Mouse (Mus musculus) leukemia stem cell, adult 10-12 weeks (primary cell): Measurements from ENCODE around the gene Exosc3. TPM values are rescaled to one million over a fixed set of nuclear protein-coding genes. Genes with fewer than 3 reads are reported as not detected.

Experiments
- polyA plus RNA-seq: library from polyadenylated mRNA; stranded (reverse); fragments of >175 nt; gene quantifications from 2 replicates; pipeline ENCODE4 v1.2.3, GENCODE M21; 2012; ENCODE audit warnings: low replicate concordance

Exosc3 gene
- polyA plus RNA-seq = 38.5 and 92.7 TPM in 2 replicates

GRCm38 (mm10) chr4:45342286-45343155 is at the start of gene Exosc3:
TSS of gene Exosc3 (minus strand) at chr4:45342732.

GRCm38 (mm10) chr4:45341669-45342249 is 773 bp downstream of the Exosc3 start, which contains the start of gene Dcaf10:
TSS of gene Dcaf10 (plus strand) at chr4:45342101.

GRCm38 (mm10) chr4:45296662-45297564 is 45.6 kb downstream of the Exosc3 start, which contains the start of gene Trmt10b:
TSS of gene Trmt10b (plus strand) at chr4:45297127.

Other genes starting within 250 kb of the Exosc3 start
- gene Tomm5, start 234.6 kb downstream of the Exosc3 start, polyA plus RNA-seq = 39.9 and 84.2 TPM in 2 replicates
- gene Frmpd1, start 157.9 kb downstream of the Exosc3 start, polyA plus RNA-seq = 2.8 and 2.9 TPM in 2 replicates
- 0.19 and 0.38 TPM in 2 replicates for gene Trmt10b, start 45.6 kb downstream of the Exosc3 start, polyA plus RNA-seq
- gene Dcaf10, start 631 bp downstream of the Exosc3 start, polyA plus RNA-seq = 53.8 and 74.4 TPM in 2 replicates
- gene Slc25a51, start 66.0 kb upstream of the Exosc3 start, polyA plus RNA-seq = 12.5 and 34.1 TPM in 2 replicates
- 1.6 and 2.7 TPM in 2 replicates for gene Shb, start 189.7 kb upstream of the Exosc3 start, polyA plus RNA-seq